Mouse (Mus musculus) cerebellum, postnatal 10 days (tissue): ENCODE data around the gene Adk.

Experiments
- DNase-seq, 2 experiments: peaks; one replicate each; pipeline ENCODE4 v3.0.0; 2021; ENCODE audit warnings: mixed read lengths in 2 of 2

Adk gene

GRCm38 (mm10) chr14:21173973-21174745 is 121.8 kb downstream of the Adk start:
- no peak for DNase-seq

DNA sequence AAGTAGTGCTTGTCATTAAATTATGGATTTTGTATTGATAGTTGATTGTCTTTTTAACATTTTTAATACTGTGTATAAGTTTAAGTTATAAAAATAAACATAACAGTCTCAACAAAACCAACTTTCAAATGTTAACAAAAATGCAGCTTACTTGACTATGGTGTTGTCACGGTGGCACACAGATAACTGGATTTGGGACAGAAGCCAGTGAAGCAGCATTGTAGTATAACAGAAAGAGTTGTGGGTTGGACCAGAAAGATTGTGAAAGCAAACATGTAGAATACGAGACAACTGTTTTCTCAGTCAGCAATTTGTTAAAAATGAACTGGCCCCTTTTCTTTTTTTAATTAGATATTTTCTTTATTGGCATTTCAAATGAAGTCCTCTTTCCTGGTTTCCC is 122.4 kb downstream of the Adk start:
- DNase-seq: no peak

- DNase-seq: no peak
These were observed 125.4 kb downstream of the Adk start for GRCm38 (mm10) chr14:21177781-21178180.

- DNase-seq: no peak
These were observed 126.0 kb downstream of the Adk start for GRCm38 (mm10) chr14:21178356-21178755.

DNA sequence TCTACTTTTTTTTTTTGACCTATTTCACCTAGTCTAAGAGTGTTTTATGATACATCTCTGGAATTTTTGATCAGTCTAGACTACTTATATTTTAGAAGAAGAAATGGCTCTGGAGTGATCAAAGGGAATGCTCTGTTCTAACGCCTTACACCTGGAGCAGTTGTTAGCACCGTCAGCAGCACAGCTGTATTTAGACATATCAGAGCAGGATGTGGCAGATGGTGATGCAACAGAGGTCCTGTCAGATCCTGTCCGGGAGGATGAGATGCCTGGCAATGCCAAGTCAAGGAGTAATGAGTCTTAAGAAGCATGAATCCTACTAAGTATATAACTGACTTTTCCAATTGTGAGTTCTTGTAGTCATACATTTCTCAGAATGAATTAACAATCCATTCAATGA is 128.7 kb downstream of the Adk start:
- DNase-seq: no peak

- DNase-seq: no peak
These were observed 139.6 kb downstream of the Adk start for GRCm38 (mm10) chr14:21191966-21192365.

DNA sequence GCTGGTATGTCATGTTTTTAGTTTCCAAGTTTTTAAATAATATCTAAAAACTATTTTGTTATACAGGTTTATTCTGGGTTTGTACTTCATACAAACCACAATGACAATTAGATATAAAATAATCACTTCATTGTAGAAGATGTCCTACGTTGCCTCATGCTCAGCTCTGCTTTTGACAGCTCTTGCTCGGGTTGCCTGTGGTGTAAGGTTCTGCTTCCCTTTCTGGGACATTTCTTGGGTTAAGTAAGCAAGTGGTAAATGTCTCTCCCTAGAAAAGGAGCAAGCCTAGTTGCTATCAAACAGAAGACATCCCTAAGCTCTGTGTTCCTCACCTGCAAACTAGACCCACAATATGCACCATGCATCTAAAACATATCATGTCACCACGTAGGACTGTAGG is 140.4 kb downstream of the Adk start:
- no peak for DNase-seq

DNA sequence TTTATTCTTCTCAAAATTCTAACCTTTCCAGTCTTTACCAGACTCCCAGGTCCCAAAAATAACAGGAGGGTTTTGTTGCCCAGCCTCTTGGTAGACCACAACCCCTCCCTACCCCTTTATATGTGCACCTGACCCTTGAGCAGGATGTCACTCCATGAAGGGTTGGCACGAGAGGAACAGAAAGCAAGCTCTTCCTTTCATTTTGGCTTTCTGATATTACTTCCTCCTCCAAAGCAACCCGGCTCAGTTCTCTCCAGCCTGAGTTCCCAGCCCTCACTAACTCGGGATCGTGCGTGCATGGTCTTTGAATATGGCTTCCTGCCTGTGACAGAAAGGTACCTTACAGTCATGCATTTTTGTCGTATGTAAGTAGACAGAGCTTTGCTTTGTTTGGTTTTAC is 142.0 kb downstream of the Adk start:
- no peak for DNase-seq

- DNase-seq: no peak
These were observed 148.5 kb downstream of the Adk start for GRCm38 (mm10) chr14:21200850-21201249.

DNA sequence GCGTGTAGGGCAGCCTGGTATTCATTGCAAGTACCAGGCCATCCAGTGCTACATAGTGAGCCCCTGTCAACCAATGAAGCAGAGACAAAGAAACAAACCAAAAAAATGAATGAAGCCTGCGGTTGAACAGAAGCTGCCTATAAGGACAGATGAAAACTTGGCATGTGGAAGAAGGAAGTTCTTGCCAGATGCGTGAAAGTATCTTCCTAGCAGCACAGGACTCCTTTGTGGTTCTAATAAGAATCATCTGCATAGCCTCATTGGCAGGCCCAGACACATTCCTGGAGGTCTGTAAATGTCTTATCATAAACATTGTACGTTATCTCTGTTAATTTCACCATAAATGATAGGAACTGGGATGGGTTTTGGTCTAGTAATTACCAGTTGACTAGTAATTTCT is 154.1 kb downstream of the Adk start:
- no peak for DNase-seq

- DNase-seq: no peak
These were observed 169.3 kb downstream of the Adk start for GRCm38 (mm10) chr14:21221574-21222138.

DNA sequence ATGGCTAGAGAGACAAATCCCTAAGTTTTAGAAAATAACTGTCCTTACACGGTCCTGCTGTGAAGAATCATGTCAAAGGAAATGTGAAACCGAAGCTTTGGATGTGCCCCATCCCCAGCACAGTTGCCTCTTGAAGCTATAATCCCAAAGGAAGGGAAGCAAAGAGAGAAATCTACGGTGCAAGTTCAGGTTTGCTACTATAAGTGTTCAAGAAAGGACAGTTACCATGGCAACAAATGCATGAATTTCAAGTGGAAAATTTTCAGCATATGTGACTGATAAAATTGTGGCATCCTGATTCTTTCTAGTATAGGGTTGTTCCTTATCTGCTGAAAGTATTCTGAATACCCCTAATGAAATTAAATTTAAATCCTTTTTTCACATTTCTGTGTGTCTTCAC is 169.8 kb downstream of the Adk start:
- no peak for DNase-seq

DNA sequence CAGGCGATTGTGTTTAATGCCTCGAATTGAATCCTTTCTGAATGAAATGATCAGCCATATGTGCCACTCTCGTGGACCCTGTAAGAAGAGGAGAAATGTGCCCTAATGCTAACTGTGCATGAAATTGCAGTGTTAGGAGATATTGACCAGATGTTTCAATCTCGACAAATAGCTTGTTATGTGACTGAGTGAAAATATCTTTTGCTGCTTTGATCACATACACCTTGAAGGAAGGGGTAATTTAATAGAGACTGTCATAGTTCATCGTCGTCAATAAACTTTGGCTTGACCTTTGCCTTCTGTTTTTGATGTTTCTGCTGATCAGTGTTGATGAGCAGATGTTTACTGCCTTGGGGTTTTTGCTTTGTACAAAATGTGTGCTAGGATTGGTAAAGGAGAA is 171.1 kb downstream of the Adk start:
- no peak for DNase-seq

DNA sequence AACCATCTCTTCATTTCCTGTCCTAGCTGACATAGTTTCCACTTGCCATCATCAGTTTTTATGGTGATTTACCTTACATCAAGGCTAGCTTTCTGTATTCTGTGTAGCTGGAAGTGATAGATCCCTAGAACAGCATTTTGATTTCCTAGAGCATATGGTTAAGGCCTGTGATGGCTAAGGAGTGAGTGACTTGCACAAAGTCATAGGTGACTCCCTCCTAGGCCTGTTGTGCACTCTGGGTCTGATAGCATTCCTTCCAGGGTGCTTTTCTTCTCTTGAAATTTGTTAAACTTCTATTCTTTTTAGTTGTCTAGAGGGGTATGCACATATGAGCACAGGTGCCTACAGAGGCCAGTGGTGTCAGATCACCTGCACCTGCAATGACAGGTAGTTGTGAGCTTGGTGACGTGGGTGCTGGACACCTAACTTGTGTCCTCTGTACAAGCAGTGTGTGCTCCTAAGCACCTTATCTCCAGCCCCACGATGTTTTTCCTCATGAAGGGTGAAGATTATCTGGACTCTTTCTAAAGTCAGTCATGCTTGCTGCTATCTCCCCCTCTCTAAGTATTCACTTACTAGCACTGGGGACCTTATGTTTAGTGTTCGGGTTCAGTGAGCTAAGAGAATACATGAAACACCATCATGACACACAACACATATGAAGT is 171.7 kb downstream of the Adk start:
- DNase-seq: no peak

DNA sequence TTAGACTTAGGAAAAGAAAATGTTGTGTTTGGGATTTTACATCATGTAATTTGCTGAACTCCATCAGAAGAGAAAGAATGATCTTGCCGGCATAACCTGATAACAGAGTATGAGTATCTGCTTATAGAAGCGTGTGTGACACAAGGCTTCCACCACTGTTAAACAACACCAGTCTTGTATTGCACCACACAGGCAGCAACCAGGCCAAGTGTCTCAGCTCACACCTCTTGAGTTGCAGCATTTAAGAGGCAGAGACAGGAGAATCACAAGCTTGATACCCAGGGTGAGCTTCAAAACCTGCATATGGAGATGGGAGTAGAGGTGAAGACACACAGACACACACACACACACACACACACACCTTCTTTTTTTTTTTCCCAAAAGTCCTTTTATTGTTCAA is 184.7 kb downstream of the Adk start:
- no peak for DNase-seq

DNA sequence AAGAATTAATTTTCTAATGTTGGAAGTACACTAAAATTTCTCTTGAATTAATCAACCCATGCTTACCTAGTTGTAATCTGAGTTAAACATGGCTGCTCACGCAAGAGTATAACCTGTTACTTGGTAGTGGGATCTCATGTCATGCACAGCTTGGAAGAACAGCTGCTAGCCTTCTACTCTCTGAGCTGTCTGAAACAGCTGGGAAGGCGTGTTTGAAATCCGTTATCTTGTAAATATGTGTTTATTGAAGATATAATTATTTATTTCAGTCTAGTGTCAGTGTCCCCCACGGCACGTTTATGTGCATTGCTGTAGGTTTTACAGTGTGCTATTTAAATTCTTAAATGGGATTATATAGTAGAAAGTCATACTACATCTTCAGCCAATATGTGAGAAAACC is 188.7 kb downstream of the Adk start:
- DNase-seq: no peak

DNA sequence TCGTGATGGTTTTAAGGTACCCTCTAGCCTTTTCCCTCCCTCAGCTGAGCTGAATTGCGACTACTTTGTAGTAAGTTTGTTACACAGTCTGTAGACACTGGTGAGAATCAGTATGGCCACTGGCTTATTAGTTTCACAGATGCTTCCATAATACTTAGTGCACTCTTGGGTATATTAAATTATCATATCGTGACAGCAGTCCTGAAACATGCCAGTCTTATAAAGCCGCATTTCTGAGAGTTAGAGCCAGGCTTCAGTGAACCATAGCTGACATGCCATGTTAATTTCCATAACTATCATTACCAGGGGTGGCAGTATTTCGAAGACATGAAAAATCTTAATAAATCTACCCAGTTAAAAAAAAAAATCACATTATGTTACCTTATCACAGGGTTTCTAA is 199.0 kb downstream of the Adk start:
- peak; percentile 19 to 49 for DNase-seq

DNA sequence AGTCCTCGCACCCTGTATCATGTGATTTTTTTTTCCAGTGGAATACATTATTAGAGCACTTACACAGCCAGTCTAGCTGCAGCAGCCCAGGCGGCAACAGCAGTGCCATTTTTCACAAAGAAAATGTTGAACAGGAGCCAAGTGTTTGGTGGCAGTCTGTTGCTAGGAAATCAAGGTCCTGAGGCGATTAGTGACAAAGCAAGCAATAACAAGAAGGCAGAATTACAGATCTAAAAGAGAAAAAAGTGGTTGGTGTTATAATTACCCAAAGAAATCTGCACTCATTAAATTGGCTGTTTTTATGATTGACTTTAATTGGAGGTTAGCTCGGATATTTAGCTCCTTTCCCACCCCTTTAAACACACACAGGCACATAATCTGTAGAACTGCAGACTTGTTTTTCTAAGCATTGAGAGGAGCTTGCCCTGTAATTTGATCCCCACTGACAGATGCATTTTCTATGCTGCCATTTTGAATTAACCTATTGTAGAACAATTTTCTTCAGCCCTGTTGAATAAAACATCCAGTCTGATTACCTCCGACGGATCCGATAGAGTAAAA is 200.0 kb downstream of the Adk start:
- peak; percentile 84 to 88 for DNase-seq

GRCm38 (mm10) chr14:21253321-21253992 is 201.1 kb downstream of the Adk start:
- DNase-seq: peak; percentile 83 to 85

- peak; percentile 8 to 67 for DNase-seq
These were observed 201.6 kb downstream of the Adk start for GRCm38 (mm10) chr14:21253993-21254339.

DNA sequence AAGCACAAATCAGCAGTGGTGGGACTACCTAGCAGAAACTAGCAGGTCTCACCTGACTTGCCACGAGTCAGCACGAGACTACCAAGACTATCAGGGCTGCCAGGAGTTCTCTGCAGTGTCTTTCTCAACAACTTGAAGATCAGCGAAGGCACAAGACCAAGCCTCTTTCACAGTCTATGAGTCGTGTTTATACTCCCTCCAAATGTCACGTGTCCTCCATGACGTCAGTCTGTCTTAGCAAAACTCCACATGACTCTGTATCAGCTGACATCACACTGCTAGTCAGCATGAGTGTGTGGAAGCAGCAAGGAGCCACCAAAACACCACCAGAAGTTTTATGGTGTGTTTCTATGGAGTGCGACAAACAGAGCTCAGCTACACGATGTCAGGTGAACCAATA is 215.9 kb downstream of the Adk start:
- no peak for DNase-seq

GRCm38 (mm10) chr14:21271472-21271871 is 219.1 kb downstream of the Adk start:
- DNase-seq: no peak

- DNase-seq: no peak
These were observed 223.4 kb downstream of the Adk start for GRCm38 (mm10) chr14:21275786-21276185.

GRCm38 (mm10) chr14:21278290-21278689 is 225.9 kb downstream of the Adk start:
- DNase-seq: no peak
